Mouse (Mus musculus): ENCODE measurements around the gene 1700016C15Rik. TPM values are rescaled to one million over a fixed set of nuclear protein-coding genes. Genes with fewer than 3 reads are reported as not detected.

Gene 1700016C15Rik
- 68.2 TPM for polyA plus RNA-seq (2014; fragmentation: Illumina TruSeq; extraction: RNeasy Lipid Tissue Mini Kit (QIAGEN cat#74804); ENCODE audit: low read depth, low replicate concordance)

GRCm38 (mm10) chr1:177729043-177730024, at the start of gene 1700016C15Rik:
Gene 1700016C15Rik, plus strand, starts transcription at chr1:177729814.

GRCm38 (mm10) chr1:177796193-177796939, 66.8 kb downstream of the 1700016C15Rik start, which contains the start of gene Adss:
Gene Adss, minus strand, starts transcription at chr1:177796511.

Other genes with a start within 250 kb of the 1700016C15Rik start
- 235 TPM for gene Adss, start 66.7 kb downstream of the 1700016C15Rik start, polyA plus RNA-seq (2014; fragmentation: Illumina TruSeq; extraction: RNeasy Lipid Tissue Mini Kit (QIAGEN cat#74804); ENCODE audit: low read depth, low replicate concordance)

Data from kidney, adult 10 weeks (tissue).